Mouse (Mus musculus) forebrain, embryonic 14.5 days (tissue): ENCODE results near the gene Greb1. TPM values are rescaled to one million over a fixed set of nuclear protein-coding genes. Genes with fewer than 3 reads are reported as not detected.

Source experiments
- ATAC-seq: fragments of 200-750 bp; cut with Nextera tagmentation; 2 replicates; pipeline ENCODE4 v1.8.0; 2017; ENCODE audit warnings: mild to moderate bottlenecking, moderate library complexity
- DNase-seq: peaks from one replicate; pipeline ENCODE4 v3.0.0-alpha.2; 2015; ENCODE audit warnings: low spot score
- H3K27ac ChIP-seq: fragments of 300-500 bp; sonication (generic); 2 replicates; pipeline ENCODE4 v1.5.1; 2014; ENCODE audit warnings: low read depth, mild to moderate bottlenecking, control low read depth, low read length, moderate library complexity
- H3K27me3 ChIP-seq: fragments of 300-500 bp; sonication (generic); replicated peaks from 2 replicates; pipeline ENCODE4 v1.6.1; 2014; ENCODE audit warnings: low read length, control low read depth, mixed read lengths; ENCODE audit not compliant: control insufficient read depth, insufficient read depth
- H3K36me3 ChIP-seq: fragments of 300-500 bp; sonication (generic); 2 replicates; pipeline ENCODE4 v1.6.1; 2014; ENCODE audit warnings: low read length, control low read depth; ENCODE audit not compliant: control insufficient read depth, insufficient read depth
- H3K4me1 ChIP-seq: fragments of 300-500 bp; sonication (generic); 2 replicates; pipeline ENCODE4 v1.6.1; 2014; ENCODE audit warnings: antibody characterized with exemption, low read length, control low read depth; ENCODE audit not compliant: control insufficient read depth, insufficient read depth
- H3K4me2 ChIP-seq: fragments of 300-500 bp; sonication (generic); 2 replicates; pipeline ENCODE4 v1.6.1; 2014; ENCODE audit warnings: mild to moderate bottlenecking, control low read depth, low read length
- H3K4me3 ChIP-seq: fragments of 300-500 bp; sonication (generic); 2 replicates; pipeline ENCODE4 v1.5.1; 2014; ENCODE audit warnings: low read depth, low read length, control low read depth
- H3K9ac ChIP-seq: fragments of 300-500 bp; sonication (generic); 2 replicates; pipeline ENCODE4 v1.6.1; 2014; ENCODE audit warnings: mild to moderate bottlenecking, low read length, control low read depth, moderate library complexity
- H3K9me3 ChIP-seq: fragments of 300-500 bp; sonication (generic); replicated peaks from 2 replicates; pipeline ENCODE4 v1.6.1; 2016; ENCODE audit warnings: low read length, control low read depth, mixed read lengths; ENCODE audit not compliant: control insufficient read depth
- WGBS: fragments of 180-500 bp; shearing (Covaris S2); extraction: QIAGEN DNeasy Blood & Tissue Kit; methylation state at CpG from one replicate; pipeline ENCODE4 v1.1.7; 2014; 5-methylcytosine and 5-hydroxymethylcytosine counted together
- polyA plus RNA-seq: library from polyadenylated mRNA; unstranded; fragments of >200 nt; fragmentation: Nextera tagmentation; extraction: Ambion mirVana; gene quantifications from 2 replicates; pipeline ENCODE4 v1.2.1, GENCODE M21; 2014

Gene Greb1
- polyA plus RNA-seq, 1 experiment from 2014 or later, result 0.17 TPM

DNA sequence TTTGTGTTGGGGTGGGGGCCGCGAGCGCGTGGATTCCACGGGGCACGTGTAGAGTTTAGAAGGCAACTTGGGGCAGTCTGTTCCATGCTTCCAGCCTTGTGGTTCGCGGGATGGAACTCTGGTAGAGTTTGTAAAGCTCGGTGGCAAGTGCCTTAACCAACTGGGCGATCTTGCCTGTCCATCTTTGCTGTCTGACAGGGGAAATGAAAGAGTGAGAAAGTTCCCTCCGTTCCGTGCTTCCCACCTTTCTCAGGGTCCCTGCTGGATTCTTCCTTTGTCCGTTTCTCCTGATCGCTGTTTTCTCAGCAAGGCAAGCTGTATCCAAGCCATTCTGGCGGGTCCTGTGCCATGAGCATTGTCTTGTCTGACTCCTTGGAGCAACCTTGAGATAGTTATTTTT lies 10.8 kb upstream of the Greb1 start:
- Histone ChIP-seq H3K9ac (peak overlapping the region; percentile 89), H3K9me3 (no peaks in the 10 kb centered on the region), H3K4me1 (peaks cover 10% of the 10 kb centered on the region; the same call in 1 of the 2 replicates), H3K36me3 (peaks cover 9% of the 10 kb centered on the region), H3K4me2 (peak overlapping the region; percentile 89), H3K27ac (no peak overlapping the region), H3K4me3 (peak overlapping the region; percentile 85), H3K27me3 (peaks cover 5% of the 10 kb centered on the region; the same call in 1 of the 2 replicates)
- ATAC-seq (peak; percentile 13), DNase-seq (no peak)
- 9% methylated on average over 15 of the region's 15 CpGs for WGBS

- H3K9ac ChIP-seq, result peak within 1 kb of the TSS; percentile 89
- peak within 1 kb of the TSS; percentile 85 for H3K4me3 ChIP-seq
- DNase-seq, result peak; percentile 90
- no peaks in the 10 kb centered on the region for H3K9me3 ChIP-seq
- peak within 1 kb of the TSS; percentile 89 for H3K4me2 ChIP-seq
- peak; percentile 91 for ATAC-seq
- peaks cover 10% of the 10 kb centered on the region; the same call in 1 of the 2 replicates for H3K4me1 ChIP-seq
- peaks cover 7% of the 10 kb centered on the region; the same call in 1 of the 2 replicates for H3K36me3 ChIP-seq
- peaks cover 5% of the 10 kb centered on the region; the same call in 1 of the 2 replicates for H3K27me3 ChIP-seq
- 7% methylated on average over 78 of the region's 81 CpGs for WGBS
- H3K27ac ChIP-seq, result peak within 1 kb of the TSS; percentile 63
Observed at GRCm38 (mm10) chr12:16810525-16811431, 10.1 kb upstream of the Greb1 start, which contains the start of gene E2f6. E2f6 (plus strand) TSS chr12:16810963.

DNA sequence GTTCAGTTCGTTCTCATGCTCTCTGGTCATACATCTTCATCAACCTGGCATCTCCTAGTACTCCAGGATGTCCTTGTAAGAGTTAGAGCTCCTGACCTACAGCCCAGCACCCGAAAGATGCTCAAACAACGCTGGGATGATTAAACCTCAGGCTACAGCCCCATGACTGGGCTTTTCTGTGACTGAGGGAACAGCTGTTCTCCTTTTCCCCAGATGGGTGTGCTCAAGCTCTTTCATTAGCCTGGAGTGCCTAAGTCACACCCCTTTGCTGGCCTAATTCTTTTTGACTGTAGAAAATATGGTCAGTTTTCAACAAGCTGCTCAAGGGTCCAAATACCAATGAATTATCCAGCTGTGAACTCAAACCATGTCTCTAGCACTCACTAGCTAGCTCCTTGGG lies 7.4 kb upstream of the Greb1 start:
- ATAC-seq, result no peak
- peaks cover 15% of the 10 kb centered on the region for H3K4me1 ChIP-seq
- no peak overlapping the region for H3K4me3 ChIP-seq
- DNase-seq, result peak; percentile 69
- no peaks in the 10 kb centered on the region for H3K9me3 ChIP-seq
- no peak overlapping the region for H3K27ac ChIP-seq
- peaks cover 5% of the 10 kb centered on the region; the same call in 1 of the 2 replicates for H3K27me3 ChIP-seq
- no peaks in the 10 kb centered on the region for H3K36me3 ChIP-seq
- H3K4me2 ChIP-seq, result no peak overlapping the region
- no peak overlapping the region for H3K9ac ChIP-seq
- 39% methylated on average over 3 of the region's 3 CpGs for WGBS

DNA sequence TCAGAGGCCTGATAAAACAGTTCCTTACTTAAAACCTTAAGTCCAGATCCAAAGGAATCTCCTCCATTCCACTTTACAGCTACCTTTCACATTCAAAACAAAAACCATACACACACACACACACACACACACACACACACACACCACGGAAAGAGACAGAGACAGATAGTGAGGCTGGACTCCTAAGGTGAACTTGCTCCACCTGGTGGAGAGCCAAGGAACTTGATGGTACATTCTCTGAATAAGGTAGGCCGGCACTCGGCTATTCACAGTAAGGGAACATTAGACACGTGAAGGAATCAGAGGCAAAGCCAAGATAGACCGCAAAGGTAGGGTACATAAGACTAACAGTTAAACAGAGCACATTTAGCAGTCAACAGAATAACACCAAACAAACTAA lies 4.8 kb upstream of the Greb1 start:
- peaks cover 5% of the 10 kb centered on the region for H3K4me1 ChIP-seq
- H3K4me3 ChIP-seq, result no peak overlapping the region
- 6% methylated on average over 5 of the region's 5 CpGs for WGBS
- DNase-seq (peak; percentile 92), ATAC-seq (peak; percentile 76)
- H3K9me3 ChIP-seq, result no peaks in the 10 kb centered on the region
- H3K27me3 ChIP-seq, result peaks cover 8% of the 10 kb centered on the region; the same call in 1 of the 2 replicates
- no peak overlapping the region for H3K27ac ChIP-seq
- no peak overlapping the region for H3K4me2 ChIP-seq
- H3K9ac ChIP-seq, result no peak overlapping the region
- no peaks in the 10 kb centered on the region for H3K36me3 ChIP-seq

GRCm38 (mm10) chr12:16803956-16804430 lies 3.3 kb upstream of the Greb1 start:
- ATAC-seq, result no peak
- Histone ChIP-seq H3K4me2 (no peak overlapping the region), H3K4me1 (peaks cover 5% of the 10 kb centered on the region), H3K9me3 (no peaks in the 10 kb centered on the region), H3K9ac (no peak overlapping the region), H3K36me3 (no peaks in the 10 kb centered on the region), H3K27ac (no peak overlapping the region), H3K4me3 (no peak overlapping the region), H3K27me3 (peaks cover 8% of the 10 kb centered on the region; the same call in 1 of the 2 replicates)
- 12% methylated on average over 5 of the region's 5 CpGs for WGBS
- DNase-seq, result no peak

- no peaks in the 10 kb centered on the region for H3K9me3 ChIP-seq
- DNase-seq, result no peak
- H3K9ac ChIP-seq, result no peak overlapping the region
- H3K4me1 ChIP-seq, result peaks cover 5% of the 10 kb centered on the region
- no peaks in the 10 kb centered on the region for H3K36me3 ChIP-seq
- 5% methylated on average over 5 of the region's 5 CpGs for WGBS
- no peak for ATAC-seq
- no peak overlapping the region for H3K4me3 ChIP-seq
- no peak overlapping the region for H3K27ac ChIP-seq
- H3K27me3 ChIP-seq, result peaks cover 8% of the 10 kb centered on the region; the same call in 1 of the 2 replicates
- no peak overlapping the region for H3K4me2 ChIP-seq
Observed at GRCm38 (mm10) chr12:16803237-16803955, 2.7 kb upstream of the Greb1 start.

DNA sequence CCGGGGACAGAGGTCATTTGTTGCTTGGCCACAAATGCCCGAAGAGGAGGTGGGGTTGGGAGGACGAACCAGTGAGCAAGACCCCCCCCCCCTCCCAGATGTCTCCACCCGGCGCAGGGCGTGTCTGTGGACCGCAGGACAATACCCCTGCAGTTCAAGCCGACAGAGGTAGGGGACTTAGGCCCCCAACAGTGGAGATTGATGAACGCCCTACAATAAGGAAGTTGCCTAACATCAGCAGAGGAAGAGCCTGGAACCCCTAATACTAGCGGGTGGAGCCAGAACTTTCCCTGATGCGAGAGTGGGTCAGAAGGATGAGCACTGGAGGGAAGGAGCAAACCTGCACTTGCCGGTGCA lies 251 bp upstream of the Greb1 start:
- H3K4me1 ChIP-seq, result peaks cover 5% of the 10 kb centered on the region

GRCm38 (mm10) chr12:16799928-16800258 lies 793 bp downstream of the Greb1 start:
- no peak overlapping the region for H3K27ac ChIP-seq
- no peaks in the 10 kb centered on the region for H3K9me3 ChIP-seq
- H3K9ac ChIP-seq, result no peak overlapping the region
- ATAC-seq, result 0 out of 2 replicates have a peak, but pooled peaks have one; percentile 6
- H3K4me1 ChIP-seq, result peaks cover 5% of the 10 kb centered on the region
- peaks cover 8% of the 10 kb centered on the region; the same call in 1 of the 2 replicates for H3K27me3 ChIP-seq
- no peak for DNase-seq
- no peaks in the 10 kb centered on the region for H3K36me3 ChIP-seq
- WGBS, result 13% methylated on average over 3 of the region's 6 CpGs
- H3K4me2 ChIP-seq, result peak overlapping the region; percentile 97
- peak overlapping the region; percentile 50 for H3K4me3 ChIP-seq

More for the DNA sequence above, 251 bp upstream of the Greb1 start:
- Histone ChIP-seq H3K36me3 (no peaks in the 10 kb centered on the region), H3K27me3 (peaks cover 8% of the 10 kb centered on the region; the same call in 1 of the 2 replicates), H3K4me2 (peak overlapping the region; percentile 97), H3K4me3 (peak overlapping the region; percentile 50), H3K9me3 (no peaks in the 10 kb centered on the region), H3K27ac (no peak overlapping the region), H3K9ac (peak overlapping the region; percentile 68)
- ATAC-seq (peak; percentile 26), DNase-seq (no peak)
- WGBS, result 1% methylated on average over 12 of the region's 12 CpGs
